Mouse (Mus musculus) layer of hippocampus, adult 2 months (tissue): ENCODE measurements at regions not wholly inside any gene's neighbourhood (a gene's known extent, or its start where the extent isn't known, plus 50 kb on each side); places are given as distances from the start of the nearest gene placed in this dataset.

ENCODE experiments used
- DNase-seq, 2 experiments: peaks; one replicate each; pipeline ENCODE4 v3.0.0; 2022; ENCODE audit warnings: low spot score in 2 of 2
- H3K27ac ChIP-seq: fragments of 200-600 bp; 2 replicates; pipeline ENCODE4 v1.8.1; 2022
- H3K4me3 ChIP-seq: fragments of 200-600 bp; 2 replicates; pipeline ENCODE4 v1.8.1; 2022; ENCODE audit warnings: mild to moderate bottlenecking
- CTCF ChIP-seq: fragments of 200-600 bp; conservative IDR thresholded peaks from 2 replicates; pipeline ENCODE4 v1.8.1; 2022; ENCODE audit warnings: antibody characterized with exemption, mild to moderate bottlenecking, moderate library complexity

- DNase-seq: peak in 1 of 2 experiments; percentile 11
- no peak for TF ChIP-seq CTCF
- Histone ChIP-seq H3K4me3 (no peak overlapping the region), H3K27ac (no peak overlapping the region)
These were observed 104.5 kb upstream of the Zfp217 start for GRCm38 (mm10) chr2:170252255-170253034.

- no peak for DNase-seq
- Histone ChIP-seq H3K27ac (no peak overlapping the region), H3K4me3 (no peak overlapping the region)
- peak; percentile 51 for TF ChIP-seq CTCF
These were observed 102.8 kb upstream of the Zfp217 start for GRCm38 (mm10) chr2:170250680-170251079.

- Histone ChIP-seq H3K27ac (no peak overlapping the region), H3K4me3 (no peak overlapping the region)
- no peak for TF ChIP-seq CTCF
- DNase-seq: peak in 1 of 2 experiments; percentile 40
These were observed 100.0 kb upstream of the Zfp217 start for GRCm38 (mm10) chr2:170247702-170248445.

- H3K27ac ChIP-seq: no peak overlapping the region
- TF ChIP-seq CTCF: no peak
- DNase-seq: no peak
- no peak overlapping the region for H3K4me3 ChIP-seq
These were observed 97.9 kb upstream of the Zfp217 start for GRCm38 (mm10) chr2:170245637-170246341.

- no peak for TF ChIP-seq CTCF
- H3K4me3 ChIP-seq: no peak overlapping the region
- DNase-seq: no peak
- no peak overlapping the region for H3K27ac ChIP-seq
These were observed 96.2 kb upstream of the Zfp217 start for GRCm38 (mm10) chr2:170244108-170244507.

GRCm38 (mm10) chr2:170237959-170238358, 90.1 kb upstream of the Zfp217 start:
- peak; percentile 56 for TF ChIP-seq CTCF
- H3K27ac ChIP-seq: no peak overlapping the region
- DNase-seq: no peak
- no peak overlapping the region for H3K4me3 ChIP-seq

GRCm38 (mm10) chr2:170233426-170233825, 85.5 kb upstream of the Zfp217 start:
- DNase-seq: no peak
- Histone ChIP-seq H3K4me3 (no peak overlapping the region), H3K27ac (no peak overlapping the region)
- no peak for TF ChIP-seq CTCF

- TF ChIP-seq CTCF: no peak
- H3K27ac ChIP-seq: no peak overlapping the region
- DNase-seq: no peak
- no peak overlapping the region for H3K4me3 ChIP-seq
These were observed 81.7 kb upstream of the Zfp217 start for GRCm38 (mm10) chr2:170229461-170230080.

- Histone ChIP-seq H3K27ac (no peak overlapping the region), H3K4me3 (no peak overlapping the region)
- no peak for DNase-seq
- 0 out of 2 replicates have a peak, but pooled peaks have one; percentile 19 for TF ChIP-seq CTCF
These were observed 80.6 kb upstream of the Zfp217 start for GRCm38 (mm10) chr2:170228318-170228994.

- TF ChIP-seq CTCF: no peak
- H3K4me3 ChIP-seq: no peak overlapping the region
- no peak for DNase-seq
- no peak overlapping the region for H3K27ac ChIP-seq
These were observed 76.0 kb upstream of the Zfp217 start for GRCm38 (mm10) chr2:170223872-170224271.

- no peak overlapping the region for H3K4me3 ChIP-seq
- H3K27ac ChIP-seq: peak overlapping the region; percentile 59
- no peak for TF ChIP-seq CTCF
- no peak for DNase-seq
These were observed 74.9 kb upstream of the Zfp217 start for GRCm38 (mm10) chr2:170222819-170223218.

- TF ChIP-seq CTCF: no peak
- H3K4me3 ChIP-seq: no peak overlapping the region
- DNase-seq: no peak
- peak overlapping the region; percentile 59 for H3K27ac ChIP-seq
These were observed 74.2 kb upstream of the Zfp217 start for GRCm38 (mm10) chr2:170221994-170222535.
